Mouse (Mus musculus): ENCODE data around the gene Paxip1. TPM values are rescaled to one million over a fixed set of nuclear protein-coding genes. Genes with fewer than 3 reads are reported as not detected.

The Paxip1 gene
- total RNA-seq, 2 experiments from 2014 or later: 11.5 to 12.7 TPM

DNA sequence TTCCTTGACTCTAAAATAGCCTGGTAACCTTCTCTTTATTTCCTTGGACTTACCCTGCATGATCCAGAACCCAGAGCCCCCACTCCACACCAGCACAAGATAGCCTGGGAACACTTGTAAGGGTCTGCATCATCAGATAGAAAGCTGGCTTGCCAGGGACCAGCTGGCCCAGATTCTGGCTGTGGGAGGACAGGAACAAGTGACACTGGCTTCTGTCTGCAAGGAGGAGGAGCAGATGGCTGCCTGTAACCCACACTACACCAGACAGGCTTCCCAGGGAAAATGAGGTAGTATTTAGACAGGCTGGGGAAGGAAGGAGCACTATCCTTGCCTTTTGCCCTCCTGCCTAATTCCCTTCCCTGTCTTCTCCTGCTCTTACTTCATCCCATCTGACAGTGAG is 74.2 kb downstream of the Paxip1 start:
- TF ChIP-seq CTCF (IDR thresholded peaks at IDR 0.05): no peak
- Histone ChIP-seq H3K27ac (no peak overlapping the region), H3K4me3 (no peak overlapping the region)
- intact Hi-C loops (cut with DNase I): no loop called here
- DNase-seq: no peak

DNA sequence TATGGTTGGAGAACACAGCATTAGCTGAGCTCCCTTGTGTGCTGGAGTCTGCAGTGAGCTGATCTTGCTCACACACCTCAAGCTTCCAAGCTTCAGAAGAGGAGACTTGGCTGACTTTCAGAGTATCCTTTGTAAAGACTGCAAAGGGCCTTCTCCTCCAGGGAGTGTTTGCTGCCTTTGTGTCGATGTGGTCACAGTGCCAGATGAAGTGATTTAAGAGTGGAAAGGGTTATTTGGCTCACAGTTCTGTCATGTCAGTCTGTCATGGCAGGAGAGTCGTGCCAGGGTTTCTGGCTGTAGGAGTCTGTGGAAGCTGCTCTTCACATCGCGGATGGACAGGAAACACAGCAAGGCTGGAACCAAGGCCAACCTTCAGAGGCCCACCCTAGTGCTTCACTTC is 75.5 kb downstream of the Paxip1 start:
- no peak overlapping the region for H3K27ac ChIP-seq
- TF ChIP-seq CTCF (IDR thresholded peaks at IDR 0.05): no peak
- DNase-seq: no peak
- no peak overlapping the region for H3K4me3 ChIP-seq
- intact Hi-C loops (cut with DNase I): no loop called here

DNA sequence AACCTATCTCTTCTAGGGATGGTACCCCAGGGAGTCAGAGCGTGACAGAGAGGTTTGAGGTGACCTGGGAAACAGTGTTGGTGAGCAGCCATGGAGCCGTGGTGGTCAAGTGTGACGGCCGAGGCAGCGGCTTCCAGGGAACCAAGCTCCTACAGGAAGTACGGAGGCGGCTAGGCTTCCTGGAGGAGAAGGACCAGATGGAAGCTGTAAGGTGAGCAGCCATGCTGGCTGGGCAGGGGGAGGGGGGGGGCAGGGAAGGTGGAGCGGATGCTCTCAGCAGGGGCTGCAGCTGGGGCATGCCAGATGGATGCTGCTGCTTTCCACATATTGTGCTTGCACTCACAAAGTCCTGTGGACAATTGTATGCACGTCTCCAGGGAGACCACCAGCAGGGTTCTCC is 77.1 kb downstream of the Paxip1 start:
- no peak for DNase-seq
- TF ChIP-seq CTCF (IDR thresholded peaks at IDR 0.05): no peak
- H3K27ac ChIP-seq: no peak overlapping the region
- H3K4me3 ChIP-seq: no peak overlapping the region
- intact Hi-C loops (cut with DNase I): no loop called here

DNA sequence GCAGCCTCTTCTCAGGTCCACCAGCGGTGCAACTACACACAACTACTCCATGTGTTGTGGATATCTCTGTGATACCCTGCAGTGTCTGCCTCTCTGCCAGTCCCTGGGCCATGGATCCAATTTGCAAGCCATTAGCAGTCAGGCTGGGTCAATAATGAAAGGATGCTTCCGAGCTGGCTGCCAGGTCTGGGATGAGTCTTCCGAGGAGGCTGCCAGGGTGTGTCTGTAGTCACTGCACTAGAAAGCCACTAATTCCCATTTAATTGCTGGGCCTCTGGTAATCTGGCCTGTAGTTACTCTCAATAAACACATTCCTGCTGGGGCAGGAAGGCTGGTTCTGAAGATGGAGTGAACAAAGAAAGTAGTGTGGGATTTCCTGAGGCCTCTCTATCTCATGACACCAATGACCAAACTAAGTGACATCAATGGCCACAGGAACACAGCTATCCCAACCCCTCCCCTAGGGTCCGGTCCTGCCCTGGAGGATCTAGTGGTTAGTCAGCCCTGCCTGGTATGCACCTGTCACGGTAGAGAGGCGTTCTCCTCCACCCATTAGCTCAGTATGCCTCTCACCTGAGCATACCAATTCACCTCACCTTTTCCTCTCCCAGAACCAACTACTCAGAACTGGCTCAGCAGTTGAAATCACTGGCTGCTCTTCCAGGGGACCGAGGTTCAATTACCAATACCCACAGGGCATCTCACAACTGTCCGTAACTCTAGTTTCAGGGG is 79.9 kb downstream of the Paxip1 start:
- TF ChIP-seq CTCF (IDR thresholded peaks at IDR 0.05): no peak
- Histone ChIP-seq H3K27ac (no peak overlapping the region), H3K4me3 (no peak overlapping the region)
- no peak for DNase-seq
- intact Hi-C loops (cut with DNase I): no loop called here

DNA sequence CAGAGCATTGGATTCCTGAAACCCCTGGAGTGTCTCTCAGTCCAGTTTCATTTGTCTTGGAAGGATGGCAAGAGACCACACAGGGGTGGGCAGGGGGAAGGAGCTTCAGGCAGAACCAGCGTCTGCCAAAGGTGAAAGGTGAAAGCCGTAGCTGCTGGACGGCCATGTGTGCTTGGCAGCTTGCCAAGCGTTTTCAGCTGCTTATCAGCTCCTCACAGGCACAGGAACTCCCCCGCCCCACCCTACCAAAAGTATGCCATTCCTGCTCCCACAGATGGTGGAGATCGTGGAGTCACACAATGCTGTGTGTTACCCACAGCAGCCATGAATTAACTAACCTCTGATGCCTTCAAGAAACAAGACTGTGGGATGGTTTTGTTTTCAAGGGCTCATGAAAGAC is 83.3 kb downstream of the Paxip1 start:
- no peak overlapping the region for H3K27ac ChIP-seq
- DNase-seq: peak; percentile 21

DNA sequence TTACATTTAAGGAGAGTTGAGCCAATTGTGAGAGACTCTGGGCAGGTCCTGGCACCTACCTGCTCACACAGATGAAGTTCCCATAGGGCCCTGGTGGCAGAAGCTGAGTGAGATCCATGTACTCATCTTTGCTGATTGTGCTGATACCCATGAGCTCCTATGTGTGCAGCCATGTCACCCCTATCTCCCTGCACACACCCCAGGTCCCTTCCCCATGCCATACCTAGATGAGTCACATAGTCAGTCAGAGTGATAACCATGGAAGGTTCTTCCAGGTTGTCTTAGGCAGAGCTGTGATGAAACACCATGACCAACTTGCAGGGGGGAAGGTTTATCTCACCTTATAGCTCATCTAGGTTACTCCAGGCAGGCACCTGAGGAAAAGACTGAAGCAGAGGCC is 84.2 kb downstream of the Paxip1 start:
- DNase-seq: no peak
- intact Hi-C loops (cut with DNase I): no loop called here
- Histone ChIP-seq H3K4me3 (no peak overlapping the region), H3K27ac (0 out of 2 replicates have a peak overlapping the region, but pooled peaks have one; percentile 40)
- no peak for TF ChIP-seq CTCF (IDR thresholded peaks at IDR 0.05)

More for the DNA sequence above, 83.3 kb downstream of the Paxip1 start:
- H3K4me3 ChIP-seq: no peak overlapping the region
- TF ChIP-seq CTCF (IDR thresholded peaks at IDR 0.05): no peak
- intact Hi-C loops (cut with DNase I): no loop called here

- intact Hi-C loops (cut with DNase I): no loop called here
Measured at GRCm38 (mm10) chr5:27706551-27706950, 84.9 kb downstream of the Paxip1 start.

DNA sequence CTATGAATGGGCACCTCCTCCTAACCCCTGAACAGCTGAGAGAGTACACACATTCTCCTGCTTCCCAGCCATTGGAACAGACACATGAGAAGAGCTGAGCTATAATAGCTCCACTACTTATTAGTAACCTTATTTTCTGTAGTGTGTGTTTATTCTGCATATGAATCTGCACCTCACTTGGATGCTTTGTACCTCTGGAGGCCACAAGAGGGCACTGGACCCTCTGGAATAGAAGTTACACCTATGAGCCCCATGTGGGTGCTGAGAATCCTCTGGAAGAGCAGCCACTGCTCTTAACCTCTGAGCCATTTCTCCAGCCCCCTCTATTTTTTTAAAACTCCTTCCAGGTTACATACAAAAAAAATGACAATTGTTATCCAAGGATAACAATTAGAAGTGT is 86.5 kb downstream of the Paxip1 start:
- Histone ChIP-seq H3K4me3 (no peak overlapping the region), H3K27ac (no peak overlapping the region)
- TF ChIP-seq CTCF (IDR thresholded peaks at IDR 0.05): peak; percentile 15; the same call in 1 of the 2 replicates
- intact Hi-C loops (cut with DNase I): no loop called here
- DNase-seq: no peak

More at GRCm38 (mm10) chr5:27706551-27706950, 84.9 kb downstream of the Paxip1 start:
- H3K4me3 ChIP-seq: no peak overlapping the region
- no peak for DNase-seq
- no peak for TF ChIP-seq CTCF (IDR thresholded peaks at IDR 0.05)
- H3K27ac ChIP-seq: no peak overlapping the region

GRCm38 (mm10) chr5:27702482-27702881 is 89.0 kb downstream of the Paxip1 start:
- DNase-seq: no peak
- intact Hi-C loops (cut with DNase I): no loop called here
- TF ChIP-seq CTCF (IDR thresholded peaks at IDR 0.05): no peak
- Histone ChIP-seq H3K4me3 (no peak overlapping the region), H3K27ac (no peak overlapping the region)

Other genes with a start within 250 kb of the Paxip1 start
- not detected for gene Htr5a, start 50.5 kb upstream of the Paxip1 start, total RNA-seq (2021)

Measured in gastrocnemius, adult 2 months (tissue).